Mouse (Mus musculus) left cerebral cortex, adult 9 months (tissue): ENCODE measurements around the gene Pbx2.
A peak's percentile ranks its signal among the peaks of the same experiment; 100 is the strongest.

Experiments
- DNase-seq, 2 experiments: peaks; one replicate each; pipeline ENCODE4 v3.0.0; 2022; ENCODE audit warnings: low spot score in 2 of 2

Pbx2 gene

DNA sequence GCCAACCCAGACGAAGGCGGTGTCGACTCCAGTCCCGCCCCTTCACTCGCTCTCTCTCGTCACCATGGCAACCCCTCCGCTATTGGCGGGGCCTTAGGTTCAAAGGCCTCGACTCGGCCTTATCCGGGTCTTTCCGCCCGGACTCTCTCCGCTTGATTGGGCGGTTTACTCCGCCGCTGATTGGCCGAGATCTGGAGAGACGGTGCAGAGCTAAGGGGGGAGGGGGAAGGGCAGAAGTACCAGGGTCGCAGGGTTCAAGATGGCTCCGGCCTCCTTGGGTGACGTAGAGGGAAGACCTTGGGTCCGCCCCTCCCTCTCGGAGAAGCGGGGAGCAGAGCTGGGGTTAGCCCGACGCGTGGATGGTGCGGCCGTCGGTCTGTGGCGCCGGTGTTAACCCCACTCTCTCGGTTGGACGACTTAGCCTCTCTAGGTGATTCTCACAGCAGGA is 13.0 kb downstream of the Pbx2 start, which contains the start of gene Agpat1:
TSS of gene Agpat1 (plus strand) at position 202 of the 448 bp plus-strand sequence.
- peak; percentile 98 for DNase-seq

DNA sequence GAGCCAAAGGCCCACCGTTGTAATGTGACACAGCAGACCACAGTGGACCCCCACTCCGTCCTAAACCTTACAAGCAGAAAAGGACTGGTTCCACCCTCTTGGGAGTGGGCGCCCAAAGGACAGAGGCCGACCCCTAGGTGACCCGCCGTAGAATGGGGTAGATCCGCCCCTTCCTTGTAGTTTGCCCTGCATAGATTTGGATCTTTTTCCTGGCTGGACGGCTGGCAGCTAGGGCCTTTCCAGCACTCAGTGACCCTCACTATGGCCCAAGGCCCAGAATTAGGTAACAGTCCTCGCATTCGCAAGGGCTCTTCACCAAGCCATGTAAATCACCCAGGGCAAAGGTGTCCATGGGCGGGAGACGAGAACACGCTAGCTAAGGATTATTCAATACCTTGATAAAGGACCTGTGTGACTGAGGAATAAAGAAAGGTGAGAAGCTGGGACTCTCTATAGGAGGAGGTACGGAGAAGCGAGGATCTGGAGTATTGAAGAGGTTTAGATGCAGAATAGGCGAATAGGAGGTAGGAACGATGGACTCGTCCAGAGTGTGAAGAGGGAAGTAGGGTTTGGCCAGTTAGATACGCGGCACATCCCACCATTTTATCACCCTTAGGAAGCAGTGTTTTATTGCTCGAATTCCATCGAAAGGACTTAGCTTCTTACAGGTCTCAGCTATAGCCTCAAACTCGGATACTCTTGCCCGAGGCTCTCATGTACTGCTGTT is 13.6 kb downstream of the Pbx2 start:
- DNase-seq: no peak

- peak; percentile 91 to 97 for DNase-seq
Measured at GRCm38 (mm10) chr17:34605609-34606008, 14.5 kb downstream of the Pbx2 start.

GRCm38 (mm10) chr17:34606186-34607039 is 15.3 kb downstream of the Pbx2 start:
- DNase-seq: no peak

GRCm38 (mm10) chr17:34607997-34608396 is 16.9 kb downstream of the Pbx2 start:
- DNase-seq: no peak

- DNase-seq: no peak
Measured at GRCm38 (mm10) chr17:34611050-34611449, 20.0 kb downstream of the Pbx2 start.

DNA sequence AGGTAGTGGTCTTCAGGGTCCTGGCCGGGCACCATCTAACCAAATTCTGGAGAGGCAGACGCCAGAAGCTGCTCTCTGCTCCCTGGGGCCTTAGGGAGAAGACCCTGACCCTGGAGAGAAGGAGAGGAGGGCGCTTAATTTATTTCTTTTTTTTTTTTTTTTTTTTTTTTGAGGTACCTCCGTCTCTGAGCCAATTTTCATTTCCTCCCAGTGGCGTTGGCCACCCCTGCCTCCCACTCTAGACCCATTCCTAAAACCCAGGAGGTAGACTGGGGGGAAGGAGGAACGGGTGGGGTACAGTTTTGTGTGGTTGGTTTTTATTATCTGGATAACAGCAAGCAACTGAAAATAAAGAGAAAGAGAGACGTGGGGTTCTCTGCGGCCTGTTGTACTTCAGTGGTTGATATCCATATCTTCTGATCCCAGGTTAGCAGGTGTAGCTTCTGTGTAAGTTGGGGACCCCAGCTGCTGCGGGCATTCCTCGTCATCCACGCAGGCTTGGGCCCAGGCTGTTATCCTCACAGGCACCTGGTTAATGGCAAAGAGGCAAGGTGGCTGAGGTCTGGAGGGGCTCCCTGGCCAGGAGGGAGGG is 22.1 kb downstream of the Pbx2 start:
- no peak for DNase-seq

DNA sequence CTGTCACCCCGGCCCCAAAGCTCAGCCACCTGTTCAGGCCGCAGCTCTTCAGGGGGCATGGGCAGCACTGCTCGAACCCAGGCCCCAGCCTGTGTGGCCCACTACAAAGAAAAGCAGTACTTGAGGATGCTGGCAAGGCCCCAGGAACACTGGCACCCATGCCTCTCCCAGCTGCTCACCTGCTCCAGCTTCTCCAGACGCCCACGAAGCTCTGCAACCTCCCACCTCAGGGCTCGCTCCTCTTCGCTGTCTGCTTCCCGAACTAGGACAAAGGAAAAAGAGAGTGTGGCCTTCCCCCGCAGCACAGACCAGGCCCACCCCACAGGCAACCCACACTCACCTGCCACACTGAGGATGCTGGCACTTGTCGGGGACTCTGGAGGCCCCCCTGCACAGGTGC is 22.8 kb downstream of the Pbx2 start:
- no peak for DNase-seq

- DNase-seq: no peak
Measured at GRCm38 (mm10) chr17:34615871-34616270, 24.8 kb downstream of the Pbx2 start, which contains the start of gene Egfl8. Gene Egfl8 (minus strand): TSS chr17:34615971.

DNA sequence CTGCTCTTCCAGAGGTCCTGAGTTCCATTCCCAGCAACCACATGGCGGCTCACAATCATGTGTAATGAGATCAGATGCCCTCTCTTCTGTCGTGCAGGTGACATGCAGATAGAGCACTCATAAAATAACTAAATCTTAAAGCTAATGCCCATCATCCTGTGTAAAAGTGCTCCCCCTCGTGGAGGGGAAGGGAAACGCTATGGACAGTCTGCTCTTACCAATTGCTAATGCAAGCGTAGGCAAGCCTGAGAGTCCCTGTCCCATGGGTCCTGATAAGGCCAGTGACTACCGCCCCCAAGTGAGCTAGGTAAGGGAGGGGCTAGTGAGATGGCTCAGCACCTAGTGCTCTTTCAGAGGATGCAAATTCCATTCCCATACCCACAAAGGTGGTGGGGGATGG is 27.9 kb downstream of the Pbx2 start:
- no peak for DNase-seq

- DNase-seq: no peak
Measured at GRCm38 (mm10) chr17:34621006-34621405, 29.9 kb downstream of the Pbx2 start.

GRCm38 (mm10) chr17:34623161-34623560 is 32.1 kb downstream of the Pbx2 start:
- no peak for DNase-seq

GRCm38 (mm10) chr17:34624981-34625380 is 33.9 kb downstream of the Pbx2 start:
- DNase-seq: no peak

- DNase-seq: no peak
Measured at GRCm38 (mm10) chr17:34626062-34626772, 35.2 kb downstream of the Pbx2 start.

DNA sequence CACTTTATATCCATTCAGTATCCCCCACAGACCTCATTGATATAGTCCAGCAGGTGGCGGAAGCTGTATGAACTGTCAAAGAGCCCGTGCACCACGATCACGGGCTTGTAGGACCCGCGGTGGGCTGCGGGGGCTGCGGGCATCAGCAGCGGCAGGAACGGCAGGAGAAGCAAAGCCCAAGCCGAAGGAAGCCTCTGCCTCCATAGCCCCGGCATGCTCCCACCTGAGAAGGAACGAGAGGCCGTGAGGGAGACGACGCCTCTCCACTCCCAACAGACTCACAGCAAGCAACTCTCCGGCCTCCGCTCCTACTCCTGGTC is 35.7 kb downstream of the Pbx2 start:
- no peak for DNase-seq

DNA sequence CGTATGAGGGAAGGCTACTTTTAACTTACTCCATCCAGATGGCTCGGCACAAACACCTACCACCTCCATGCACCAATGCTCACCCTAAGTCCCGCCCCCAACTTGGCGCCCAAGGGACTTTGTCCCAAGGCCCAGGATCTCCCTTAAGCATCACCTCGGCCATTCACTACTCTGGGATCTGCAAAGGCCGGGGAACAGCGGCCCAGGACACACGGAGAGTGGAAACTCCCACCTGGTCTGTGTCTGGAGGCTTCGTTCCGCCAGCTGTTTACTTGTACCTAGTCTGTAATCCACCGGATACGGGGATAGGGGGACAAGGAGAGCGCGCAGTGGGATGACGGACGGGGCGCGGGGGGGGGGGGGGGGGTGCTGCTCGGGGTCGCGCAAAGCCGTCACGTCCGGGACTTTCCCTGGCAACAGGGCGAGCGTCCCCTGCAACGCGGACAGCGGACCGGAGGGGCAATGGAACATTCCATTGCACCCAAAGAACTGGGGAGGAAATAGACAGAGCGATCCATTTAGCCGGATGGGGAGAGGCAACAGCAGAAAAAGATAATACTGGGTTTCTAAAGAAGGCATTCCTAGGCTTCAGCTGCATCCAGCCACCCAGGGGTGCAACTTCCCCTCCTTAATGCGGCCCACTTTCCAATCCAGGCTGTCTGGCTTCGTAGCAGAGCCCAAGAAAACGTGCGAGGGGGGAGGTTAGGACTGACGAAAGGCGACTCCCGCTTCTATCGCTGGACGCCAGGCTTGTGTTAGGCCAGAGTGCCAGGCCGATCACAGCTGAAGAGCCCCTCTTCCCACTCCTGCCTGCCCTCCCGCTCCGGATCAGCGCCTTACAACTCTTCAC is 36.3 kb downstream of the Pbx2 start:
- DNase-seq: peak in 1 of 2 experiments; percentile 87

GRCm38 (mm10) chr17:34627943-34628643 is 37.0 kb downstream of the Pbx2 start, which contains the start of gene Ppt2:
Gene Ppt2 (minus strand): TSS chr17:34628510.
- DNase-seq: no peak

- no peak for DNase-seq
Measured at GRCm38 (mm10) chr17:34628644-34628967, 37.5 kb downstream of the Pbx2 start.

DNA sequence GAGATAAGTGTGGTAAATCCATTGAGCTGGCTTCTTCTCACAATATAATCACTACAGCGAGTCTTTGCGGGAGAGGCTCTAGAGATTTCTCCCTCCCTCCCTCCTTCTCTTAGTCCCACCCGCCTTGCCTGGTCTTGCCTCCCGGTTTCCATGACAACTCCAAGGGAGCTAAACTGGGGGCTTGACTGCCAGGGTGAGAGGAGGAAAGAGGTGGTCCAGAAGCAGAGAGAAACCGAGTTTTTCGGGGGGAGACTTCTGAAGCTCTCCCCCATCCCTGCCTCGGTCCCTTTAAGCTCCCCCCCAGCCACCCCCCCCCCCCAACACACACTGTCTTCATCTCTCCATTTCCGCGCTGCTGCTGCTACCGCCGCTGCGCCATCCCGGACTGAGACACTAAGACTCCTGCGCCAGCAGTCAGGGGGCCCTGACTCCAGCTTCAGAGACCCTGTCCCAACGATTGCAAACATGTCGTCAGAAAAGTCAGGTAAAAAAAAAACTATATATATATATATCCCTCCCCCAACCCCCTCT is 38.2 kb downstream of the Pbx2 start, which contains the start of gene Prrt1:
TSS of gene Prrt1 (plus strand) at position 313 of the 531 bp plus-strand sequence.
- peak in 1 of 2 experiments; percentile 75 for DNase-seq
